Mouse (Mus musculus) E14TG2a.4 (cell line): ENCODE results near the gene Tigd3.

Source experiments
- CTCF ChIP-seq: conservative IDR thresholded peaks from 2 replicates; pipeline ENCODE4 v1.5.1; 2014; ENCODE audit warnings: low read length
- NANOG ChIP-seq: IDR thresholded peaks from 2 replicates; pipeline ENCODE4 v1.6.1; 2014; ENCODE audit warnings: borderline replicate concordance, low read length, mixed read lengths
- POU5F1 ChIP-seq: IDR thresholded peaks from 2 replicates; pipeline ENCODE4 v1.6.1; 2014; ENCODE audit warnings: low read length, borderline replicate concordance

- TF ChIP-seq CTCF (no peak), POU5F1 (no peak), NANOG (no peak)
These were observed 1.2 kb downstream of the Tigd3 start for GRCm38 (mm10) chr19:5892735-5893134.
